Comparison of ENCODE assay signal across 23 mouse cellular contexts in the genomic region with DNA sequence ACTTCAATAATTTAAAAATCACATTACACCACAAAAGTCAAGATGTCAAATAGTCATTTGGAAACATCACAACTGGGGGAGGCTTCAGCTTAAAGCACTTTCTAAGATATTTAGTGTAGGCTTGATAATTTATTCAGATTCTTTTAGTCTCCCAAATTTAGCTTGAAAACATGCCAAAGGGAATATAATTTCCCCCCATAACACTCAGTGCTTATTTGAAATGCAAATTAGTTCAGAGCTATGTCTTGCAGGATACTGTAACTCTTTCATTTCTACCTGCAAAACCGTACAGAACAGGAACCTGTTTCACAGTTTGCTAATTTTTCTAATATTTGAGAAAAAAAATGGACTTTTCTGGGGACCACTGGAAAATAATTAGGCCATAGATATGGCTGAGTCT.
DNase-seq lines count a peak whose midpoint lies in the region; ATAC-seq and TF ChIP-seq lines count a peak whose summit lies in the region.
"Had no signal": no experiment of that assay in that cellular context is flagged by ENCODE, and none has a peak within 500 bp of the region (broad histone marks: within the 10 kb centered on the region; RNA-seq: fewer than 3 reads in every experiment).

No protein-coding gene starts in this region.

- H3K9me3 ChIP-seq in forebrain, embryonic 15.5 days, result no peaks in the 10 kb centered on the region
- H3K9me3 ChIP-seq in forebrain, embryonic 10.5 days, result no peaks in the 10 kb centered on the region
- no peaks in the 10 kb centered on the region for H3K9me3 ChIP-seq in forebrain, postnatal 0 days (ENCODE audit: low read length)
- H3K9me3 ChIP-seq: embryonic facial prominence, embryonic 10.5 days; heart, embryonic 15.5 days; hindbrain, embryonic 13.5 days had no signal

- H3K27me3 ChIP-seq in forebrain, embryonic 15.5 days, result no peaks in the 10 kb centered on the region
- no peaks in the 10 kb centered on the region for H3K27me3 ChIP-seq in forebrain, embryonic 10.5 days (ENCODE audit: poor library complexity, severe bottlenecking)
- H3K27me3 ChIP-seq in forebrain, postnatal 0 days (ENCODE audit: insufficient read depth, low read length), result no peaks in the 10 kb centered on the region
- H3K27me3 ChIP-seq: CH12.LX; heart, embryonic 15.5 days; hindbrain, embryonic 13.5 days; Patski had no signal

- H3K4me2 ChIP-seq in forebrain, embryonic 15.5 days (replicated peaks), result no peak overlapping the region
- H3K4me2 ChIP-seq in forebrain, postnatal 0 days (ENCODE audit: low read depth), result no peak overlapping the region
- H3K4me2 ChIP-seq: heart, embryonic 11.5 days; heart, embryonic 15.5 days; hindbrain, embryonic 13.5 days had no signal

- DNase-seq in forebrain, embryonic 10.5 days (ENCODE audit: extremely low spot score, low spot score), result no peak
- peak; percentile 33 for DNase-seq in left cerebral cortex, adult 11 months (ENCODE audit: low spot score)
- DNase-seq in left cerebral cortex, adult 2 months (ENCODE audit: extremely low spot score in 1 of 2, low spot score in 2 of 2), result no peak
- DNase-seq in brain, embryonic 14.5 days (ENCODE audit: low read depth), result peak; percentile 73
- peak; percentile 38 for DNase-seq in forebrain, postnatal 0 days
- DNase-seq: adrenal gland, postnatal 25 days; cerebellum, adult 18-20 months; cerebellum, adult 9-11 months; cerebellum, postnatal 36 days; gastrocnemius, postnatal 14 days; heart, adult 2 months; heart, postnatal 14 days; kidney, adult 11 months had no signal

- intact Hi-C loops in left cerebral cortex, adult 2 months (cut with DNase I), result no loop called here

- H3K4me3 ChIP-seq in forebrain, embryonic 15.5 days, result no peak overlapping the region
- no peak overlapping the region for H3K4me3 ChIP-seq in forebrain, embryonic 10.5 days
- no peak overlapping the region for H3K4me3 ChIP-seq in left cerebral cortex, adult 2 months
- H3K4me3 ChIP-seq in forebrain, postnatal 0 days (ENCODE audit: low read depth, low read length), result no peak overlapping the region
- H3K4me3 ChIP-seq: embryonic facial prominence, embryonic 10.5 days; heart, adult 2 months; heart, embryonic 15.5 days; hindbrain, embryonic 13.5 days had no signal

- H3K27ac ChIP-seq in forebrain, embryonic 15.5 days (replicated peaks), result no peak overlapping the region; the same call in 1 of the 2 replicates
- H3K27ac ChIP-seq in forebrain, embryonic 10.5 days, result no peak overlapping the region
- no peak overlapping the region for H3K27ac ChIP-seq in left cerebral cortex, adult 2 months
- no peak overlapping the region for H3K27ac ChIP-seq in forebrain, postnatal 0 days (ENCODE audit: low read depth, low read length)
- H3K27ac ChIP-seq: embryonic facial prominence, embryonic 10.5 days; heart, adult 2 months; heart, embryonic 15.5 days; hindbrain, embryonic 13.5 days; hindbrain, postnatal 0 days had no signal

- peak; percentile 67; the same call in 1 of the 2 replicates for ATAC-seq in forebrain, embryonic 15.5 days (replicated peaks)
- ATAC-seq in forebrain, postnatal 0 days, result peak; percentile 69; the same call in 1 of the 2 replicates
- no peak for ATAC-seq in cerebellum, adult (ENCODE audit: insufficient number of reproducible peaks, low FRiP score, low TSS enrichment)
- ATAC-seq: activated CD4-positive, CD25-positive, alpha-beta regulatory T cell, adult 4 months; hindbrain, postnatal 0 days; Patski had no signal

- 21% methylated on average over 1 of the region's 1 CpGs for WGBS in forebrain, embryonic 15.5 days
- WGBS in forebrain, embryonic 10.5 days, result 89% methylated on average over 1 of the region's 1 CpGs
- WGBS in forebrain, postnatal 0 days, result 22% methylated on average over 1 of the region's 1 CpGs

- H3K36me3 ChIP-seq in forebrain, embryonic 15.5 days, result no peaks in the 10 kb centered on the region
- H3K36me3 ChIP-seq in forebrain, embryonic 10.5 days (replicated peaks), result no peaks in the 10 kb centered on the region
- H3K36me3 ChIP-seq in forebrain, postnatal 0 days (ENCODE audit: insufficient read depth), result no peaks in the 10 kb centered on the region
- H3K36me3 ChIP-seq: embryonic facial prominence, embryonic 10.5 days; heart, embryonic 15.5 days; hindbrain, embryonic 13.5 days had no signal

- no peak overlapping the region for H3K9ac ChIP-seq in forebrain, embryonic 15.5 days (replicated peaks)
- no peak overlapping the region for H3K9ac ChIP-seq in forebrain, postnatal 0 days
- H3K9ac ChIP-seq: heart, embryonic 15.5 days; hindbrain, embryonic 13.5 days had no signal

- no peak for TF ChIP-seq CTCF in left cerebral cortex, adult 2 months (IDR thresholded peaks at IDR 0.05)
- no peak for TF ChIP-seq CTCF in brain, embryonic 14.5 days (IDR thresholded peaks at IDR 0.05; ENCODE audit: borderline replicate concordance, extremely low read depth, insufficient read depth, insufficient read length)
- TF ChIP-seq CTCF in forebrain, postnatal 0 days (IDR thresholded peaks at IDR 0.05; ENCODE audit: low read depth), result no peak

- TF ChIP-seq POLR2A in brain, embryonic 14.5 days (IDR thresholded peaks at IDR 0.05; ENCODE audit: borderline replicate concordance, extremely low read depth, insufficient read depth, insufficient read length, poor library complexity, severe bottlenecking), result no peak

- peaks cover 12% of the 10 kb centered on the region for H3K4me1 ChIP-seq in forebrain, embryonic 15.5 days
- H3K4me1 ChIP-seq in forebrain, embryonic 10.5 days, result peaks cover 7% of the 10 kb centered on the region; the same call in 1 of the 2 replicates
- no peaks in the 10 kb centered on the region for H3K4me1 ChIP-seq in forebrain, postnatal 0 days (ENCODE audit: insufficient read depth)
- H3K4me1 ChIP-seq: embryonic facial prominence, embryonic 10.5 days; heart, embryonic 15.5 days; hindbrain, embryonic 13.5 days had no signal

Comparison
In these comparisons a context has a peak if more than half of its experiments do, and no peak if none do; other contexts are left out.
1. DNase-seq: peak in left cerebral cortex, adult 11 months (single experiment), brain, embryonic 14.5 days (single experiment) and forebrain, postnatal 0 days (single experiment); none in forebrain, embryonic 10.5 days (single experiment) and left cerebral cortex, adult 2 months (0 of 2).